Mouse (Mus musculus): ENCODE results near the gene Pkd1l2.

Gene Pkd1l2

DNA sequence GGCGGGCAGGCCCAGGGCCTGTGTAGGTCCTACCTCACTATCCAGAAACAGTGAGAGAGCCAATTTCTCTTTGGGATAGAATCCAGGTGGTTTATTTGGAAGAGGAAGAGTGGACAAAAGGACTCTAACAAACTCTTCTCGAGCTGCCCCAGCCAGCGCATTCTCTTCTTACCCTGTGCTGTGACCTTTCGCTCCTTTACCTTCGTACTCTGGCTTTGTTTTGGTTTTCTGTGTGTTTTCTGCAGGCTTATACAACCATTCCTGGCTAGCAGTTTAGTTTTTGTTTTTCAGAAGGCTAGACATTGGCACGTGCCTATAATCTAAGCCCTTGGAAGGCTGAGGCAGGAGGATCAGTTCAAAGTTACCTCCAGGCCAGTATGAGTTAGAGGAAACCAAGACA lies 112.7 kb downstream of the Pkd1l2 start:
- DNase-seq (ENCODE audit: low spot score) = no peak

DNA sequence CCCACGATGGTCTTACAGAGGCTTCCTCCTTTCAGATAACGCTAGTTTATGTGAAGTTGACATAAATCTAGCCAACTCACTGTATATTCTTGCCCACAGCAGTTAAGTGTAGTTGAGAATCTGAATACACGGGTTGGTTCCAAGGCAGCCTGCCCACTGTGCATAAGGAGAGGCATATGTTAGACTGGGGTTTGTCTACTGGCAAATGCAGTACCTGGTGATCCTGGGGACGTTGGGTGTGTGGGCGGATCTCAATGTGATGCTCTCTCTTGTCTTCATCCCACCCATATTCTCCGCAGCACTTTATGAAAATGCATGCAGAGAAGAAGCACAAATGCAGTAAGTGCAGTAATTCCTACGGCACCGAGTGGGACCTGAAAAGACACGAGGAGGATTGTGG lies 127.8 kb downstream of the Pkd1l2 start:
- DNase-seq (ENCODE audit: low spot score) = no peak

DNA sequence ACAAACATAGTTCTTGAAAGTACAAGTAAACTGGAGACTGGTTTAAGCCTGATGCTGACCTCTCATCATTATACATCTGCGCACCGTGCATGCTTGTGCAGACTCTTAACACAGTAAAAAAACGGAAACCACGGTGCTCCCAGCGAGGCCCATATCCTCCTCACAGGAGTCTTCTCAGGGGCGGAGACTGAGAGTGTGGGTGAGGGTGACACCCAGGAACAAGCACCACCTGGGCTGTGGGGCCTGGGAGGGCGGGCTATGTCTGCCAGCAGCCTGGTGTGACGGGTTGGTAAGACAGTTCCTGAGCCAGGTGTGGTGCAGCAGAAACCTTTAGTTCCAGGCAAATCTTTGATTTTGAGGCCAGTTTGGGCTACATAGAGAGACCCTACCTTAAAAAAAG lies 129.8 kb downstream of the Pkd1l2 start:
- DNase-seq (ENCODE audit: low spot score) = no peak

DNA sequence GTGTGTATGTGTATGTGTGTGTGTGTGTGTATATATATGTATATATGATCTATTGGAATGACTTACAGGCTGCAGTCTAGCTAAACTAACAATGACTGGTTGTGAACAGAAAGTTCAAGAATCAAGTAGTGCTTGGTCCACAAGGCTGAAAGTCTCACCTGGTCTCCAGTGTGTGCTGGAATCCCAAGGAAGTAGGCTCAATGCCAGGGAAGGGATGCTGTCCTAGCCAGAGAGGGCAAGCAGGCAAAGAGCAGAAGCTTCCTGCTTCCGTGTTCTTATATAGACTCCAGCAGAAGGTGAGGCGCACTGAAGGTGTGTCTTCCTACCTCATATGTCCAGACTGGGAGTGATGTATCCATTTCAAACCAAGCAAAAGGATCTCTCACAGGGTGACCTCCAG lies 130.5 kb downstream of the Pkd1l2 start:
- DNase-seq (ENCODE audit: low spot score) = no peak

DNA sequence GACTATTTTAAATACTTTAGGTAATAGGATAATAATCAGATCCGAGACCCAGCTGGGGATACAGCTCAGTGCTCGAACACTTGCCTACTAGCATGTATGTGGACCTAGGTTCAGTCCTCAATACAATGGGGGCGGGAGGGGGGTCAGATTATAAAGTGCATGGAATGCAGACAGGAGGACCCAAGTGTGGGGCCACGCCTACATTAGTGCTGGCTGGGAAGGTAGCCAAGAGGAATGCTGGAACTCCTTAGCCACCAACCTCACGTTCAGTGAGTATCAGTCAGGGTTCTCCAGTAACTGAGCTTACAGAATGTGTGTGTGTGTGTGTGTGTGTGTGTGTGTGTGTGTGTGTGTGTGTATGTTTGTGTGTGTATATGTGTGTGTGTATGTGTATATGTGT lies 130.9 kb downstream of the Pkd1l2 start:
- no peak for DNase-seq (ENCODE audit: low spot score)

DNA sequence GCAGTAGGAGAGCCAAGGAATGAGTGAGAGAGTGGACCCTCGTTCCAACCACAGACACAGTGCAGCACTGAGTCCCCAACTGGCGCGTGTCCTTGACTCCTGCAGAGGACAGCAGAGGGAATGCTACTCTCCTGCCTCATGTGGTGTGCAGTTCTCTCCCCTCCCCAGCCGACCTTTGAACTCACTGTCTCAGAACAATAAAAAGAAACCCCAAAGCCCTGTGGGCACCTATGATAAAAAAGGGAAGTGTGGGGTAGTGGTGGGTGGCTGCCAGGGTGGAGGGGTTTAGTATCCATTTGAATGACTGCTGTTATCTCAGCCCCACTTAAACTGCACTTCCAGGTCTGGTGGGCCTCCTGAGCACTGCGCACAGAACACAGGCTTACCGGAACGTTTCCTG lies 134.7 kb downstream of the Pkd1l2 start:
- no peak for DNase-seq (ENCODE audit: low spot score)

DNA sequence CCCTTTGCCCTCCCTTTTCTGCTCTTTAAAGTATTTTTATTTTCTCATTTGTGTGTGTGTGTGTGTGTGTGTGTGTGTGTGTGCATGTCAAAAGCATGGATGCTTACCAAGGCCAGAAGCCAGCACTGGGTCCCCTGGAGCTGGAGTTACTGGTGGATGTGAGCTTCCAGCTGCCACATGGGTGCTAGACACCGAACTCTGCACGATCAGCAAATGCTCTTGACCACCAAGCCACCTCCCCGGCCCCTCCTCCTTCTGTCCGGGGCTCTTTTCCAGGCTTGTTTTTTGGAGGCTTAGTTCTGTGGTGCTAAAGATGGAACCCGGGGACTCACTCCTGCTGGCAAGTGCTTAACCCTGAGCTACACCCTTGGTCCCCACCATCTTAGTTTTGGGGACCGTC lies 135.4 kb downstream of the Pkd1l2 start:
- no peak for DNase-seq (ENCODE audit: low spot score)

DNA sequence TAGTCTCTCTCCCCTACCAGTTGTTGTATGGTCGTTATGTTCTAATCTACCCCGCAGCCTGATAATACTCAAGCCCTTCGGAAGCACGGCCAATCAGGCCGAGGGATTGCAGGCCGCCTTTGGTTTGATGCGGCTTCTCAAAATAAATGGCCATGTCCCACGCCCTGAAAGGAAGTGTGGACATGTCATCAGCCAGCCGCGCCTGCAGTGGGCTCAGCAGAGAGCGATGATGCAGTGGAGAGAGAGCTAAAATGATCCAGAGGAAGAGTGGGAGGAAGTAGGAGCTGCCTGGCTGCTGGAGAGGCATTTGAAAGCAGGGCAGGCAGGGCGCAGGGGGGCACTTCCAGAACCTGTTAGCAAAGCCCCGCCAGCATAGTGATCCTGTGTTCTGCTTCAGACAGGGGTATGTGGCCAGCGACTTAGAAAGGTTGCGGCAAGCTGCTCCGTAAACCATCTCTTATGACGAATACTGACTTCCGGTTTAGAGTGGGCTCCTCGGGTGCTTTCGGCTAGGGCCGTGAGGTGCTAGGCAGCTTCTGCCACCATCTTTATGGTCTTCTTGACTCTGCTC lies 135.9 kb downstream of the Pkd1l2 start:
- DNase-seq (ENCODE audit: low spot score) = no peak
